Mouse (Mus musculus) ES-E14 (cell line): ENCODE data around the gene Il1rl2. TPM values are rescaled to one million over a fixed set of nuclear protein-coding genes. Genes with fewer than 3 reads are reported as not detected.

Experiments
- DNase-seq: peaks from one replicate; pipeline ENCODE4 v3.0.0-alpha.2; 2013; ENCODE audit warnings: low read depth, low spot score
- H3K27ac ChIP-seq: 2 replicates; pipeline ENCODE4 v1.5.1; 2012; ENCODE audit warnings: low read depth, mild to moderate bottlenecking, low read length, moderate library complexity, mixed read lengths; ENCODE audit not compliant: poor library complexity, insufficient read depth, severe bottlenecking
- H3K36me3 ChIP-seq: 2 replicates; pipeline ENCODE4 v1.6.1; 2012; ENCODE audit warnings: mild to moderate bottlenecking, low read length, moderate library complexity, mixed read lengths; ENCODE audit not compliant: control insufficient read depth, poor library complexity, insufficient read depth, severe bottlenecking
- H3K4me1 ChIP-seq, 2 experiments: fragments of 150-350 bp in 1 of 2; sonication (generic) in 1 of 2; 2 replicates each; pipeline ENCODE4 v1.6.1; 2012; ENCODE audit warnings: low read length in 2 of 2, mild to moderate bottlenecking in 1 of 2, mixed read lengths in 1 of 2; ENCODE audit not compliant: control insufficient read depth in 2 of 2, insufficient read depth in 2 of 2, poor library complexity in 1 of 2
- H3K4me3 ChIP-seq, 2 experiments: fragments of 150-350 bp in 1 of 2; sonication (generic) in 1 of 2; 2 replicates each; pipeline ENCODE4 v1.5.1; 2012; ENCODE audit warnings: low read length in 2 of 2, low read depth in 1 of 2, mild to moderate bottlenecking in 1 of 2, mixed read lengths in 1 of 2; ENCODE audit not compliant: insufficient read depth in 1 of 2, poor library complexity in 1 of 2, severe bottlenecking in 1 of 2
- H3K9ac ChIP-seq: 2 replicates; pipeline ENCODE4 v1.6.1; 2012; ENCODE audit warnings: low read depth, mild to moderate bottlenecking, low read length, mixed read lengths; ENCODE audit not compliant: poor library complexity, insufficient read depth, severe bottlenecking
- H3K9me3 ChIP-seq: fragments of 150-350 bp; sonication (generic); 2 replicates; pipeline ENCODE4 v1.6.1; 2012; ENCODE audit warnings: low read depth, mild to moderate bottlenecking, low read length; ENCODE audit not compliant: control insufficient read depth, insufficient read depth
- CHD2 ChIP-seq: IDR thresholded peaks from 2 replicates; pipeline ENCODE4 v1.6.1; 2014; ENCODE audit warnings: mild to moderate bottlenecking, low read depth, low read length, inconsistent platforms
- HCFC1 ChIP-seq: IDR thresholded peaks from 2 replicates; pipeline ENCODE4 v1.6.1; 2012; ENCODE audit warnings: low read length, inconsistent platforms, borderline replicate concordance; ENCODE audit not compliant: insufficient read depth
- MAFK ChIP-seq: IDR thresholded peaks from 2 replicates; pipeline ENCODE4 v1.6.1; 2014; ENCODE audit warnings: mild to moderate bottlenecking, low read depth, low read length, inconsistent platforms; ENCODE audit not compliant: insufficient read depth
- ZC3H11A ChIP-seq: IDR thresholded peaks from 2 replicates; pipeline ENCODE4 v1.6.1; 2012; ENCODE audit warnings: low read depth, mild to moderate bottlenecking, inconsistent platforms, low read length, borderline replicate concordance
- ZNF384 ChIP-seq: IDR thresholded peaks from 2 replicates; pipeline ENCODE4 v1.6.1; 2012; ENCODE audit warnings: low read depth, low read length, inconsistent platforms
- in situ Hi-C, 2 experiments: fragments of 600-800 bp; cut with MboI; formaldehyde crosslinking; loops; one replicate each; pipeline ENCODE4 v1.15.1; 2025; ENCODE audit warnings: low sequenced_read_pairs in 2 of 2, inconsistent platforms in 1 of 2; ENCODE audit not compliant: unreplicated experiment in 2 of 2
- total RNA-seq: library from RNA; depleted of rRNA; stranded (reverse); fragments of 300-350 nt; gene quantifications from 2 replicates; pipeline ENCODE4 v1.2.3, GENCODE M21; 2012

Il1rl2 gene
- total RNA-seq, 1 experiment = 0.27 TPM

- no peak overlapping the region for H3K9ac ChIP-seq
- H3K36me3 ChIP-seq = no peaks in the 10 kb centered on the region
- no peaks in the 10 kb centered on the region for H3K9me3 ChIP-seq
- no peak for DNase-seq
- no peak for TF ChIP-seq HCFC1
- no peak for TF ChIP-seq ZNF384
- TF ChIP-seq CHD2 = no peak
- no peak for TF ChIP-seq ZC3H11A
- no peak for TF ChIP-seq MAFK
- no peak overlapping the region for H3K27ac ChIP-seq
- H3K4me1 ChIP-seq = no peaks in the 10 kb centered on the region
- in situ Hi-C loops = no loop called here
- H3K4me3 ChIP-seq = no peak overlapping the region
These were observed 58.4 kb downstream of the Il1rl2 start for GRCm38 (mm10) chr1:40382841-40383240.

- in situ Hi-C loops = no loop called here
- Histone ChIP-seq H3K36me3 (no peaks in the 10 kb centered on the region), H3K27ac (no peak overlapping the region), H3K4me3 (no peak overlapping the region), H3K9me3 (no peaks in the 10 kb centered on the region), H3K4me1 (no peaks in the 10 kb centered on the region), H3K9ac (no peak overlapping the region)
- TF ChIP-seq HCFC1 = no peak
- TF ChIP-seq MAFK = no peak
- TF ChIP-seq CHD2 = no peak
- no peak for TF ChIP-seq ZNF384
- no peak for TF ChIP-seq ZC3H11A
- DNase-seq = no peak
These were observed 60.6 kb downstream of the Il1rl2 start for GRCm38 (mm10) chr1:40384931-40385545.

- Histone ChIP-seq H3K27ac (no peak overlapping the region), H3K4me1 (no peaks in the 10 kb centered on the region), H3K36me3 (no peaks in the 10 kb centered on the region), H3K9ac (no peak overlapping the region), H3K4me3 (no peak overlapping the region), H3K9me3 (no peaks in the 10 kb centered on the region)
- TF ChIP-seq CHD2 (no peak), ZNF384 (no peak), HCFC1 (no peak), MAFK (no peak), ZC3H11A (no peak)
- in situ Hi-C loops = no loop called here
- no peak for DNase-seq
These were observed 67.0 kb downstream of the Il1rl2 start for GRCm38 (mm10) chr1:40391374-40391773.

GRCm38 (mm10) chr1:40392535-40392934 lies 68.1 kb downstream of the Il1rl2 start:
- no peak overlapping the region for H3K27ac ChIP-seq
- in situ Hi-C loops = no loop called here
- no peaks in the 10 kb centered on the region for H3K9me3 ChIP-seq
- no peaks in the 10 kb centered on the region for H3K36me3 ChIP-seq
- no peak overlapping the region for H3K4me3 ChIP-seq
- no peak overlapping the region for H3K9ac ChIP-seq
- H3K4me1 ChIP-seq = no peaks in the 10 kb centered on the region
- no peak for DNase-seq
- TF ChIP-seq ZC3H11A = no peak
- no peak for TF ChIP-seq ZNF384
- no peak for TF ChIP-seq HCFC1
- TF ChIP-seq CHD2 = no peak
- no peak for TF ChIP-seq MAFK
